Mouse (Mus musculus) heart, embryonic 10.5 days (tissue): ENCODE data around the gene Lrriq1. TPM values are rescaled to one million over a fixed set of nuclear protein-coding genes. Genes with fewer than 3 reads are reported as not detected.

Experiments used
- DNase-seq: peaks from one replicate; pipeline ENCODE4 v3.0.0-alpha.2; 2017; ENCODE audit warnings: low spot score
- H3K27ac ChIP-seq: fragments of 300-500 bp; sonication (generic); 2 replicates; pipeline ENCODE4 v1.5.1; 2016; ENCODE audit warnings: mild to moderate bottlenecking
- H3K27me3 ChIP-seq: fragments of 300-500 bp; sonication (generic); 2 replicates; pipeline ENCODE4 v1.6.1; 2016; ENCODE audit warnings: mild to moderate bottlenecking; ENCODE audit not compliant: poor library complexity, insufficient read depth, severe bottlenecking
- H3K36me3 ChIP-seq: fragments of 300-500 bp; sonication (generic); 2 replicates; pipeline ENCODE4 v1.6.1; 2016; ENCODE audit warnings: mild to moderate bottlenecking, moderate library complexity
- H3K4me1 ChIP-seq: fragments of 300-500 bp; sonication (generic); 2 replicates; pipeline ENCODE4 v1.6.1; 2016; ENCODE audit warnings: mild to moderate bottlenecking
- H3K4me3 ChIP-seq: fragments of 300-500 bp; sonication (generic); 2 replicates; pipeline ENCODE4 v1.5.1; 2016; ENCODE audit warnings: mild to moderate bottlenecking, moderate library complexity
- H3K9me3 ChIP-seq: fragments of 300-500 bp; sonication (generic); 2 replicates; pipeline ENCODE4 v1.6.1; 2016; ENCODE audit warnings: mild to moderate bottlenecking, moderate library complexity
- WGBS: fragments of 180-500 bp; shearing (Covaris S2); methylation state at CpG from one replicate; pipeline ENCODE4 v1.1.7; 2016; 5-methylcytosine and 5-hydroxymethylcytosine counted together
- polyA plus RNA-seq: library from polyadenylated mRNA; unstranded; fragments of >200 nt; fragmentation: Nextera tagmentation; extraction: Ambion mirVana; gene quantifications from 2 replicates; pipeline ENCODE4 v1.2.1, GENCODE M21; 2016

The Lrriq1 gene
- polyA plus RNA-seq, result 0.12 TPM in 1 of 2 replicates, not detected in the other

- Histone ChIP-seq H3K36me3 (no peaks in the 10 kb centered on the region), H3K4me1 (no peaks in the 10 kb centered on the region), H3K9me3 (no peaks in the 10 kb centered on the region), H3K27ac (no peak within 1 kb of the TSS), H3K27me3 (no peaks in the 10 kb centered on the region), H3K4me3 (peak within 1 kb of the TSS; percentile 67)
- peak; percentile 91 for DNase-seq
- WGBS, result 7% methylated on average over 25 of the region's 25 CpGs
These were observed at the start of gene Lrriq1 for GRCm38 (mm10) chr10:103235707-103236459. TSS of gene Lrriq1 (minus strand) at chr10:103236322.

- Histone ChIP-seq H3K27ac (no peak overlapping the region), H3K4me1 (no peaks in the 10 kb centered on the region), H3K27me3 (no peaks in the 10 kb centered on the region), H3K9me3 (no peaks in the 10 kb centered on the region), H3K36me3 (no peaks in the 10 kb centered on the region), H3K4me3 (no peak overlapping the region)
- no peak for DNase-seq
- 45% methylated on average over 5 of the region's 5 CpGs for WGBS
These were observed 18.0 kb upstream of the Lrriq1 start for GRCm38 (mm10) chr10:103253842-103254803.

- H3K4me1 ChIP-seq, result no peaks in the 10 kb centered on the region
- no peaks in the 10 kb centered on the region for H3K27me3 ChIP-seq
- H3K4me3 ChIP-seq, result peak overlapping the region; percentile 67
- 21% methylated on average over 4 of the region's 4 CpGs for WGBS
- no peak overlapping the region for H3K27ac ChIP-seq
- no peaks in the 10 kb centered on the region for H3K36me3 ChIP-seq
- H3K9me3 ChIP-seq, result no peaks in the 10 kb centered on the region
- no peak for DNase-seq
These were observed 294 bp upstream of the Lrriq1 start for GRCm38 (mm10) chr10:103236460-103236772.

GRCm38 (mm10) chr10:103226646-103227045, 9.5 kb downstream of the Lrriq1 start:
- Histone ChIP-seq H3K4me1 (no peaks in the 10 kb centered on the region), H3K4me3 (no peak overlapping the region), H3K27ac (no peak overlapping the region), H3K9me3 (no peaks in the 10 kb centered on the region), H3K27me3 (no peaks in the 10 kb centered on the region), H3K36me3 (no peaks in the 10 kb centered on the region)
- no peak for DNase-seq
- WGBS, result 78% methylated on average over 1 of the region's 1 CpGs

GRCm38 (mm10) chr10:103194655-103195328, 41.3 kb downstream of the Lrriq1 start:
- Histone ChIP-seq H3K4me3 (no peak overlapping the region), H3K4me1 (no peaks in the 10 kb centered on the region), H3K9me3 (no peaks in the 10 kb centered on the region), H3K27ac (no peak overlapping the region), H3K36me3 (no peaks in the 10 kb centered on the region), H3K27me3 (no peaks in the 10 kb centered on the region)
- DNase-seq, result no peak
- 53% methylated on average over 4 of the region's 4 CpGs for WGBS

GRCm38 (mm10) chr10:103145769-103146379, 90.2 kb downstream of the Lrriq1 start:
- no peak overlapping the region for H3K27ac ChIP-seq
- WGBS, result 68% methylated on average over 8 of the region's 8 CpGs
- H3K4me1 ChIP-seq, result no peaks in the 10 kb centered on the region
- no peaks in the 10 kb centered on the region for H3K27me3 ChIP-seq
- H3K36me3 ChIP-seq, result no peaks in the 10 kb centered on the region
- H3K9me3 ChIP-seq, result no peaks in the 10 kb centered on the region
- no peak overlapping the region for H3K4me3 ChIP-seq
- no peak for DNase-seq

GRCm38 (mm10) chr10:103144927-103145768, 91.0 kb downstream of the Lrriq1 start:
- DNase-seq, result no peak
- H3K9me3 ChIP-seq, result no peaks in the 10 kb centered on the region
- no peaks in the 10 kb centered on the region for H3K36me3 ChIP-seq
- H3K27me3 ChIP-seq, result no peaks in the 10 kb centered on the region
- no peaks in the 10 kb centered on the region for H3K4me1 ChIP-seq
- 77% methylated on average over 11 of the region's 11 CpGs for WGBS
- no peak overlapping the region for H3K4me3 ChIP-seq
- no peak overlapping the region for H3K27ac ChIP-seq

GRCm38 (mm10) chr10:103142526-103142925, 93.6 kb downstream of the Lrriq1 start:
- Histone ChIP-seq H3K27ac (no peak overlapping the region), H3K4me3 (no peak overlapping the region), H3K36me3 (no peaks in the 10 kb centered on the region), H3K4me1 (no peaks in the 10 kb centered on the region), H3K27me3 (no peaks in the 10 kb centered on the region), H3K9me3 (no peaks in the 10 kb centered on the region)
- WGBS, result 66% methylated on average over 4 of the region's 4 CpGs
- DNase-seq, result no peak

GRCm38 (mm10) chr10:103141532-103141931, 94.6 kb downstream of the Lrriq1 start:
- H3K4me3 ChIP-seq, result no peak overlapping the region

GRCm38 (mm10) chr10:103140609-103141008, 95.5 kb downstream of the Lrriq1 start:
- H3K4me3 ChIP-seq, result no peak overlapping the region
- no peak overlapping the region for H3K27ac ChIP-seq
- no peaks in the 10 kb centered on the region for H3K4me1 ChIP-seq
- H3K36me3 ChIP-seq, result no peaks in the 10 kb centered on the region
- no peak for DNase-seq
- no peaks in the 10 kb centered on the region for H3K27me3 ChIP-seq
- WGBS, result 71% methylated on average over 8 of the region's 8 CpGs
- no peaks in the 10 kb centered on the region for H3K9me3 ChIP-seq

More at GRCm38 (mm10) chr10:103141532-103141931, 94.6 kb downstream of the Lrriq1 start:
- WGBS, result 48% methylated on average over 6 of the region's 6 CpGs
- DNase-seq, result no peak
- Histone ChIP-seq H3K9me3 (no peaks in the 10 kb centered on the region), H3K27ac (no peak overlapping the region), H3K27me3 (no peaks in the 10 kb centered on the region), H3K4me1 (no peaks in the 10 kb centered on the region), H3K36me3 (no peaks in the 10 kb centered on the region)

GRCm38 (mm10) chr10:103114629-103115028, 121.5 kb downstream of the Lrriq1 start:
- H3K4me3 ChIP-seq, result no peak overlapping the region
- no peak overlapping the region for H3K27ac ChIP-seq
- WGBS, result 68% methylated on average over 6 of the region's 6 CpGs
- no peaks in the 10 kb centered on the region for H3K9me3 ChIP-seq
- DNase-seq, result no peak
- H3K27me3 ChIP-seq, result no peaks in the 10 kb centered on the region
- H3K36me3 ChIP-seq, result no peaks in the 10 kb centered on the region
- H3K4me1 ChIP-seq, result no peaks in the 10 kb centered on the region

GRCm38 (mm10) chr10:103108090-103108489, 128.0 kb downstream of the Lrriq1 start:
- Histone ChIP-seq H3K4me1 (no peaks in the 10 kb centered on the region), H3K27me3 (no peaks in the 10 kb centered on the region), H3K27ac (no peak overlapping the region), H3K4me3 (no peak overlapping the region), H3K9me3 (no peaks in the 10 kb centered on the region), H3K36me3 (no peaks in the 10 kb centered on the region)
- WGBS, result 79% methylated on average over 2 of the region's 2 CpGs
- no peak for DNase-seq
